In genomic region chr9:61348616-61349015, GRCm38 (mm10) we compare ENCODE assay signal across 15 mouse cellular contexts.
"Had no signal": no experiment of that assay in that cellular context is flagged by ENCODE, and none has a peak within 500 bp of the region (broad histone marks: within the 10 kb centered on the region; RNA-seq: fewer than 3 reads in every experiment).

No protein-coding gene starts in this region.

- H3K9me3 ChIP-seq: limb, embryonic 12.5 days; limb, embryonic 15.5 days; midbrain, embryonic 12.5 days had no signal

- DNase-seq: layer of hippocampus, adult 9-11 months; lung, embryonic 14.5 days; thymus, adult 18-20 months; thymus, postnatal 36 days had no signal

- H3K9ac ChIP-seq: limb, embryonic 12.5 days; limb, embryonic 15.5 days; liver, embryonic 14.5 days; liver, postnatal 0 days; lung, embryonic 14.5 days; midbrain, embryonic 12.5 days had no signal

- ATAC-seq: lung, postnatal 0 days; midbrain, embryonic 16.5 days had no signal

- H3K4me3 ChIP-seq: layer of hippocampus, adult 2 months; limb, embryonic 12.5 days; limb, embryonic 15.5 days; midbrain, embryonic 12.5 days had no signal

- H3K4me2 ChIP-seq: limb, embryonic 12.5 days; limb, embryonic 15.5 days; liver, embryonic 11.5 days; lung, embryonic 14.5 days; midbrain, embryonic 12.5 days had no signal

- H3K27ac ChIP-seq: kidney, postnatal 0 days; layer of hippocampus, adult 2 months; limb, embryonic 12.5 days; limb, embryonic 15.5 days; liver, embryonic 14.5 days; macrophage; midbrain, embryonic 12.5 days had no signal

- H3K36me3 ChIP-seq: limb, embryonic 12.5 days; limb, embryonic 15.5 days; midbrain, embryonic 12.5 days had no signal
